Mouse (Mus musculus) CH12.LX (cell line): ENCODE measurements around the gene Cln5. TPM values are rescaled to one million over a fixed set of nuclear protein-coding genes. Genes with fewer than 3 reads are reported as not detected.

Source experiments
- DNase-seq: peaks from one replicate; pipeline ENCODE4 v3.0.0-alpha.2; 2013; ENCODE audit errors: extremely low read depth
- H3K27ac ChIP-seq: 2 replicates; pipeline ENCODE4 v1.5.1; 2012; ENCODE audit warnings: low read depth, mild to moderate bottlenecking, control low read depth, moderate library complexity; ENCODE audit not compliant: insufficient read depth
- H3K27me3 ChIP-seq: replicated peaks from 2 replicates; pipeline ENCODE3; 2012; ENCODE audit warnings: inconsistent platforms
- H3K36me3 ChIP-seq, 2 experiments: replicated peaks in 1 of 2; 2 replicates each; pipeline versions ENCODE3 to v1.6.1; 2012; ENCODE audit warnings: inconsistent platforms in 1 of 2, low read length in 1 of 2, mild to moderate bottlenecking in 1 of 2, mixed read lengths in 1 of 2, moderate library complexity in 1 of 2; ENCODE audit not compliant: control insufficient read depth in 1 of 2, insufficient read depth in 1 of 2
- H3K4me1 ChIP-seq, 2 experiments: 2 replicates each; pipeline ENCODE4 v1.6.1; 2012; ENCODE audit warnings: inconsistent platforms in 1 of 2, moderate library complexity in 1 of 2; ENCODE audit not compliant: insufficient read depth in 2 of 2, control insufficient read depth in 1 of 2
- H3K4me2 ChIP-seq: 2 replicates; pipeline ENCODE4 v1.6.1; 2012; ENCODE audit warnings: low read depth, mild to moderate bottlenecking, control low read depth; ENCODE audit not compliant: poor library complexity, insufficient read depth, severe bottlenecking
- H3K4me3 ChIP-seq, 3 experiments: fragments of 150-350 bp in 1 of 3; sonication (generic) in 1 of 3; replicated peaks in 1 of 3; 2 replicates each; pipeline versions ENCODE3 to v1.5.1; 2011 to 2012; ENCODE audit warnings: low read depth in 2 of 3, low read length in 2 of 3, mild to moderate bottlenecking in 2 of 3, moderate library complexity in 2 of 3, control low read depth in 1 of 3, improper control_type of control experiment in 1 of 3, inconsistent platforms in 1 of 3, mixed read lengths in 1 of 3; ENCODE audit not compliant: poor library complexity in 1 of 3
- H3K79me2 ChIP-seq: replicated peaks from 2 replicates; pipeline ENCODE4 v1.6.1; 2012; ENCODE audit warnings: mild to moderate bottlenecking, moderate library complexity; ENCODE audit not compliant: control insufficient read depth, poor library complexity, insufficient read depth, severe bottlenecking; ENCODE audit errors: extremely low read depth
- H3K9ac ChIP-seq: 2 replicates; pipeline ENCODE4 v1.6.1; 2012; ENCODE audit warnings: low read depth, mild to moderate bottlenecking, control low read depth, moderate library complexity; ENCODE audit not compliant: insufficient read depth
- H3K9me3 ChIP-seq: replicated peaks from 2 replicates; pipeline ENCODE3; 2012; ENCODE audit warnings: low read length, inconsistent platforms, mixed read lengths
- BHLHE40 ChIP-seq: IDR thresholded peaks from 2 replicates; pipeline ENCODE4 v1.6.1; 2011; ENCODE audit warnings: mild to moderate bottlenecking, low read depth, low read length, improper control_type of control experiment
- CTCF ChIP-seq, 2 experiments: IDR thresholded peaks in 1 of 2; conservative IDR thresholded peaks in 1 of 2; 2 replicates each; pipeline ENCODE4 v1.5.1; 2011 to 2012; ENCODE audit warnings: low read depth in 2 of 2, low read length in 2 of 2, improper control_type of control experiment in 1 of 2, inconsistent platforms in 1 of 2, mild to moderate bottlenecking in 1 of 2, moderate library complexity in 1 of 2
- EP300 ChIP-seq: IDR thresholded peaks from 2 replicates; pipeline ENCODE4 v1.6.1; 2011; ENCODE audit warnings: low read length, improper control_type of control experiment
- GABPA ChIP-seq: IDR thresholded peaks from 2 replicates; pipeline ENCODE4 v1.6.1; 2012; ENCODE audit warnings: low read depth, low read length, improper control_type of control experiment, inconsistent platforms; ENCODE audit not compliant: insufficient replicate concordance
- HCFC1 ChIP-seq: IDR thresholded peaks from 2 replicates; pipeline ENCODE4 v1.6.1; 2012; ENCODE audit warnings: low read depth, mild to moderate bottlenecking, inconsistent platforms, low read length, improper control_type of control experiment
- IRF4 ChIP-seq: IDR thresholded peaks from 2 replicates; pipeline ENCODE4 v1.6.1; 2014; ENCODE audit warnings: low read depth, mild to moderate bottlenecking, inconsistent platforms, low read length, improper control_type of control experiment
- JUND ChIP-seq: conservative IDR thresholded peaks from 2 replicates; pipeline ENCODE4 v1.6.1; 2011; ENCODE audit warnings: low read depth, low read length, improper control_type of control experiment
- KAT2A ChIP-seq: IDR thresholded peaks from 2 replicates; pipeline ENCODE4 v1.6.1; 2012; ENCODE audit warnings: low read length, improper control_type of control experiment, inconsistent platforms; ENCODE audit not compliant: insufficient replicate concordance
- MAX ChIP-seq: IDR thresholded peaks from 2 replicates; pipeline ENCODE4 v1.6.1; 2011; ENCODE audit warnings: low read length, improper control_type of control experiment
- MAZ ChIP-seq: IDR thresholded peaks from 2 replicates; pipeline ENCODE4 v1.6.1; 2012; ENCODE audit warnings: low read depth, mild to moderate bottlenecking, inconsistent platforms, low read length, improper control_type of control experiment, moderate library complexity
- MYC ChIP-seq: IDR thresholded peaks from 2 replicates; pipeline ENCODE4 v1.6.1; 2011; ENCODE audit warnings: low read depth, mild to moderate bottlenecking, improper control_type of control experiment, low read length
- NELFE ChIP-seq: IDR thresholded peaks from 2 replicates; pipeline ENCODE4 v1.6.1; 2011; ENCODE audit warnings: low read depth, low read length, improper control_type of control experiment
- NRF1 ChIP-seq: IDR thresholded peaks from 2 replicates; pipeline ENCODE4 v1.6.1; 2014; ENCODE audit warnings: low read depth, mild to moderate bottlenecking, inconsistent platforms, low read length, improper control_type of control experiment, moderate library complexity
- PAX5 ChIP-seq: IDR thresholded peaks from 2 replicates; pipeline ENCODE4 v1.6.1; 2012; ENCODE audit warnings: low read length, inconsistent platforms, mixed read lengths
- POLR2A ChIP-seq: IDR thresholded peaks from 2 replicates; pipeline ENCODE4 v1.6.1; 2011; ENCODE audit warnings: low read depth, mild to moderate bottlenecking, improper control_type of control experiment, low read length
- POLR2AphosphoS2 ChIP-seq: IDR thresholded peaks from 2 replicates; pipeline ENCODE4 v1.6.1; 2011; ENCODE audit warnings: low read depth, low read length, improper control_type of control experiment
- RAD21 ChIP-seq: IDR thresholded peaks from 2 replicates; pipeline ENCODE4 v1.6.1; 2011; ENCODE audit warnings: low read depth, mild to moderate bottlenecking, low read length, improper control_type of control experiment, moderate library complexity
- SMC3 ChIP-seq: IDR thresholded peaks from 2 replicates; pipeline ENCODE4 v1.6.1; 2011; ENCODE audit warnings: low read depth, low read length, improper control_type of control experiment
- USF2 ChIP-seq: conservative IDR thresholded peaks from 2 replicates; pipeline ENCODE4 v1.6.1; 2011; ENCODE audit warnings: low read depth, low read length, improper control_type of control experiment
- ZC3H11A ChIP-seq: IDR thresholded peaks from 2 replicates; pipeline ENCODE4 v1.6.1; 2012; ENCODE audit warnings: low read depth, mild to moderate bottlenecking, inconsistent platforms, low read length, improper control_type of control experiment
- ZMIZ1 ChIP-seq: IDR thresholded peaks from 2 replicates; pipeline ENCODE4 v1.6.1; 2012; ENCODE audit warnings: low read depth, mild to moderate bottlenecking, inconsistent platforms, low read length, improper control_type of control experiment
- dilution Hi-C: fragments of 300-500 bp; cut with MboI; formaldehyde crosslinking; loops from 2 replicates; pipeline ENCODE4 v1.14.3; 2020; ENCODE audit warnings: low sequenced_read_pairs; ENCODE audit not compliant: extremely low pct_unique_long_range_greater_than_20kb, extremely low pct_ligation_motif_present
- in situ Hi-C: fragments of 300-500 bp; cut with MboI; formaldehyde crosslinking; loops from 3 replicates; pipeline ENCODE4 v1.14.3; 2019; ENCODE audit warnings: low sequenced_read_pairs, low pct_ligation_motif_present, low pct_unique_long_range_greater_than_20kb, mixed read lengths
- polyA plus RNA-seq: library from polyadenylated mRNA; unstranded; fragments of >175 nt; gene quantifications from 2 replicates; pipeline ENCODE4 v1.2.1, GENCODE M21; 2012; ENCODE audit warnings: low read depth; ENCODE audit not compliant: insufficient read length
- total RNA-seq, 2 experiments: library from RNA; depleted of rRNA; stranded (reverse); fragments of 300-350 nt in 1 of 2; fragments of >200 nt in 1 of 2; gene quantifications; 2 replicates each; pipeline ENCODE4 v1.2.3; 2012 to 2014

The Cln5 gene
- total and polyA plus RNA-seq, 3 experiments = 29.2 to 62.0 (median 34.7) TPM

DNA sequence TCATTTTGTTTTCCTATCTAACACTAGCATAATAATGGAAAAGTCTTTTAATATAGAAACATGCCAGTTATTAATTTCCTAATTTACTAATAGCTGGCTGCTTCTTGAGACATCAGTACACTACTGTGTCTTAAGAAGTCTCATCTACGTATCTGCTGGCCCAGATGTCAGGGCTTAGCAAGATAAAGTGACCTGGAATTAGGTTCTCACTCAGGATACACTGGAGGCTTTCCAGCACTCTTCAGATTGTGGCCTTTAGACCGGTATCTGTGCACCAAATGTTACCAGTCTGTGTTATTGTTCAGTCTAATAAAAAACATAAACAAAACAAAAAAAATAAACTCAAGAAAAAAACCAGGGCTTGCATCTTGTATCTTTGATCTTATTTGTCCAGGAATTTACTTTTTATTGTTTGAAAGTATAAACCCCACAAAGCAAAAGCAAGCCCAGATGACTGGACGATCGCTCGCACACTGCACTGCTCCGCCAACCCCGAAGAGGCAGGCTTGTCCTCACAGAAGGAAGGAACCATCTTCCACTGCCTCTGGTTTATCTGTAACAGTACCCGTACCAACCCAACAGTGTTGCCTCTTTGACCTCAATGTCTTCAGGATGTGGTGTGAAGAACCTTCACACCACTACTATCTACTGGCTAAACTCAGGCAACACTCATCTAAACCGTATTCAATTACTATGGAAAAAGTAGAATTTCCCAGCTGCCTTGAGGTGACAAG lies 7.4 kb downstream of the Cln5 start:
- Histone ChIP-seq H3K9me3 (no peaks in the 10 kb centered on the region), H3K9ac (no peak overlapping the region), H3K27ac (no peak overlapping the region), H3K36me3 (peaks cover 49 to 78% of the 10 kb centered on the region in 2 experiments), H3K4me3 (no peak overlapping the region), H3K4me2 (no peak overlapping the region), H3K79me2 (no peaks in the 10 kb centered on the region), H3K27me3 (no peaks in the 10 kb centered on the region), H3K4me1 (peaks cover 0 to 6% of the 10 kb centered on the region in 2 experiments; a peak in 1 of 4 replicates)
- no peak for TF ChIP-seq HCFC1
- no peak for DNase-seq
- dilution Hi-C loops (no loop called here), in situ Hi-C loops (no loop called here)

DNA sequence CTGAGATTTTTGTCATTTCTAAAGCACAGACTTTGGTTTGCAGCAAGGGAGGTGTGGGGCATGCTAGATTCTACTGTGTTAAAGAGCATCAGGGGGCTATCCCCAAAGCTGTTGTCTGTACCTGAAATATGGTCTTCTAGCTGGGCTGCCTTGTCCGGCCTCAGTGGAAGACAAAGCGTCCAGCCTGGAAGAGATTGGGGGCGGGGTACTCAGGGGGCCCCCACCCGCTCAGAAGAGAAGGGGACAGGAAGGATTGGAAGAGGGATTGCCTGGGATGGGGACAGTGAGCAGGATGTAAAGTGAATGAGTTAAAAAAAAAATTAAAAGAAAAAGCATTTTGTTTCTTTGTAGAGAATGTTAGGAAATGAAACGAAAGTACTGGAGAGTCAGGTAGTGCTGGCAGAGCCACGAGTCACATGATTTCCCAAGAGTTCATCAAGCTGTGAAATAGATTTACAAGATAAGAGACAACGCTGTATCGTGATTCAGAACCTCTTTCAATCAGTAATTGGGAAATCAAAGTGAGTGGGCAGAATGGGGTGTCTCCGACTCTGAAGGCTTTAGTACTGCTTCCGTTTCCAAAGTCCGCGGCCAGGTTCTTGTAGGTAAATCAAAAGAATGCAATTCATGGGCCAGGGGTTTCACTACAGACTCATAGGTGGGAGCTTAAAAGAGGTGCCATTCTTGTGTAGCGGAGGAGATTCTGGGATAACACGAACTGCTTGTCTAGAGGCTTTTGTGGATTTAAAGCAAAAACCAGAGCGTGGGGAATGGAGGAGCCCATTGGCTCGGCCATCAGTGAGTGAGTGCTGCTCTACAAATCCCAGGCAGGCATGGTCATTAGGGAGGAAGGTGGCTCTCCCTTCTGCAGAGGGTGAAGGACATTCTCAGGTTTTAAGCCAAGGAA lies 8.2 kb downstream of the Cln5 start:
- Histone ChIP-seq H3K27ac (no peak overlapping the region), H3K4me3 (no peak overlapping the region), H3K36me3 (peaks cover 48 to 78% of the 10 kb centered on the region in 2 experiments), H3K9ac (no peak overlapping the region), H3K27me3 (no peaks in the 10 kb centered on the region), H3K4me2 (no peak overlapping the region), H3K4me1 (peaks cover 0 to 6% of the 10 kb centered on the region in 2 experiments; a peak in 1 of 4 replicates), H3K9me3 (no peaks in the 10 kb centered on the region), H3K79me2 (no peaks in the 10 kb centered on the region)
- DNase-seq = no peak
- dilution Hi-C loops (no loop called here), in situ Hi-C loops (no loop called here)
- TF ChIP-seq NELFE (no peak), KAT2A (no peak), NRF1 (no peak), USF2 (no peak), MAZ (no peak), IRF4 (no peak), EP300 (no peak), POLR2A (no peak), JUND (no peak), RAD21 (no peak), GABPA (no peak), MAX (no peak), MYC (no peak), SMC3 (no peak), CTCF (conservative IDR thresholded peaks at IDR 0.05 in 1 of 2, IDR thresholded peaks at IDR 0.05 in 1 of 2; ENCODE audit: low read depth in 2 of 2, low read length in 2 of 2) (no peak), ZMIZ1 (no peak), ZC3H11A (no peak), POLR2AphosphoS2 (no peak), PAX5 (no peak), BHLHE40 (no peak)
